Mouse (Mus musculus): ENCODE results near the gene Phc1.

The Phc1 gene

DNA sequence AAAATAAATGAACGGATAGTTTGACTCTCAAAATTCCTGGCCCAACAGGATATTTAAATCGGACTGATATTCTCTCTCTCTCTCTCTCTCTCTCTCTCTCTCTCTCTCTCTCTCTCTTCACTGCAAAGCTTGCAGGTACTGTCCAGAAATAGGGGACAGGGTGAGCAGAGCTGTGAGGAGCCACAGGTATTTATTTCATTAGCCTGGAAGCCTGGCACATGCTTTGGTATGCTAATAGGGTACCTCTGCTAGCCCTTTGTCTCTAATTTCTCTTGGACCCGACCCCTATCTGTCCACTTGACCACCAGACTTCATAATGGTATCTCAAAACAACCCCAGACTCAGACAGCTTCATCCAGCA, 43.5 kb downstream of the Phc1 start:
- DNase-seq (ENCODE audit: low read depth), result no peak

DNA sequence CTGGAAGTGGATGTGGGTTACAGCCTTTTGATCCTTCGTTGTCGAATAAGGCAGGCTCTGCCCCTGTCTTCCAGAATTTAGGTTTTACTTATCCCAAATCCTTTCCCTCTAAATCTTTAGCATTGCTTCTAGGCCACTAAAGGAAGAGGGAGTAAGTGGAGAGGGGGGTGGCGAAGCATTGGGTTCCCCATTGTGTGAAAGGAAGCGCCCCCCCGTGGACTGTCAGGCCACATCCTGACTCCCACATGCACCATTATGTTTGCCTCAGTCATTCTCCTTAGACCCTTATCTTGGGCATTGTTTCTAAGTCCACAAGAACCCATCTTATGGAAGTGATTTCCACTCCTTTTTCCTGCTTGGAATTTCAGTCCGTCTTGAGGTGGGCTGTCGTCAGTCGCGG, 45.1 kb downstream of the Phc1 start:
- no peak for DNase-seq (ENCODE audit: low read depth)

DNA sequence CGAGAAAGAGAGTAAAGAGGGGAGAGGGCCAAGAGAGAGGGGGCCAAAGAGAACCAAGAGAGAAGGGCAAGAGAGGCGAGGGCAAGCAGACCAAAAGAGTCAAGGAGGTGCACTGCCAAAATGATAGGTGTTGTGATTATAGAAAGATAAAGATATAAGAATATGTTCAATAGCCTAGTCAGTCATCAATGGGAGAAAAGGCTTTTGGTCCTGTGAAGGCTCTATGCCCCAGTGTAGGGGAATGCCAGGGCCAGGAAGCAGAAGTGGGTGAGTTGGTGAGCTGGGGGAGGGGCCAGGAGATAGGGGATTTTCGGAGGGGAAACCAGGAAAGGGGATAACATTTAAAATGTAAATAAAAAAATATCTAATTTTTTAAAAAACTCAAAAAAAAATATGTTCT, 46.1 kb downstream of the Phc1 start:
- no peak for DNase-seq (ENCODE audit: low read depth)

DNA sequence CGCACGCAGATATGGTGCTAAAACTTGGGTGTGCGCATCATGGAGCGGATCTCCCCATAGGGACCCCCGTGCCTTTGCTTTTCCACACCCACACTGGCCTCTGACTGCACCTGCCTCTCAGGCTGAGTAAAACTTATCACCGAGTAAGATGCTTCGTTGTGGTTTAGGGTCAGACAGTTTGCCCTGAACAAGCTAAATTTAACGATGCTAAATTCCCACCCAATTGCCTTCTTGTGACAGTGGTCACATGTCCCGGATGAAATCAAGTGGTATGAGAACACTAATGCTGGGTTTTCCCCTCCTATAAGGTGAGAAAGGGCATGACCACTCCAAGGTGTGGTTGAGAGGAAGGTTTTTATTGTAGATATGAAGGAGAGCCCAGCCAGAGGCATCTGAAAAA, 46.6 kb downstream of the Phc1 start:
- no peak for DNase-seq (ENCODE audit: low read depth)

DNA sequence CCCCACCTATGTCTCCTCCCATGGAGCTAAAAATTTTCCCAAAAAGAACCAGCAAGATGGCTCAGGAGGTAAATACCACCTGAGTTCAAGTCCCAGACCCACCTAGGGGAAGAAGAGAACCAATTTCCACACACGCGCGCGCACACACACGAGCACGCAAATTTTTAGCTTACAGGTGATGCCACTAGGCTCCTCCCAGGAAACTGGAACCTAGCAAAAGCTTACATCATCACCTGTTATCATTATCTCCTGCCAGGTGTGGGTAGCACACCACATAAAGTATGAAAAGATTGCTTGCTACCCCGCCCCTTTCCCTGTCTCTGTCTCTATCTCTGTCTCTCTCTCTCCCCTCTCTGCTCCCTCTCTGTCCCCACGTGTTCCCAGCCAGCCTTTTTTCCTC, 47.2 kb downstream of the Phc1 start:
- DNase-seq (ENCODE audit: low read depth), result no peak

DNA sequence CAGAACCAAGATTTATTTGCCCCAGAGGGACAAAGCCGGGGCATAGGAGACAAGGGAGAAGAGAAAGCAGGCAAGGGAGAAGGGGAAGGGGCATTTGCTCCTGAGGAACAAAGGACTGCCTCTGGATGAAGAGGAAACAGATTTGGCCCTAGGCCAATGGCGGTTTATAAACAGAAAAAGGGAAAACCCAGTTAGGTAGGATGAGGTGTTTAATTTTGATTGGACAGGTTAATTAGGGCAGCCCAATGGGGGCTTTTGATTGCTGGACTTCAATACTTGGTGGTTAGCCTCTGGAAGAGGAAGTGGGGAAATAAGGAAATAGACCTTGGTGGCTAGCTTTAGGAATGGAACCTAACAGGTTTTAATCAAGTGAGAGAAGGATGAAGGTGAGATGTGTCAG, 48.2 kb downstream of the Phc1 start:
- DNase-seq (ENCODE audit: low read depth), result no peak

DNA sequence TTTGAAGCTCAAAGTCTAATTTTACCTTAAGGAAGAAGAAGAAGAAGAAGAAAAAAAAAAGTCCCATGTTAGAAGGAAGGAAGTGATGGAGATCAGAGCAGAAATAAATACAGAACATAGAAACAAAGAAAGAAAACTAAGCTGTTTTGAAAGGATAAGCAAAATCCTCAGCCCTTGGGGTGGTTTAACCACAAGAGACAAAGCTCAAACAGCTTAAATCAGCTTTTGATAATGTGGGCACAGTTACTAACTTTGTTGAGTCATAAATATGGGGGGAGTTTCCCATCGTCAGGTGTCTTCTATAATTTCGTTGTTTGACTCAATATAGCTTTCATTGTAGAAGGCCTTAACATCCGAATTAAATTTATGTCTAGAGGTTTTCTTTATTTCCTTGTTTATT, 48.6 kb downstream of the Phc1 start:
- peak; percentile 44 for DNase-seq (ENCODE audit: low read depth)

DNA sequence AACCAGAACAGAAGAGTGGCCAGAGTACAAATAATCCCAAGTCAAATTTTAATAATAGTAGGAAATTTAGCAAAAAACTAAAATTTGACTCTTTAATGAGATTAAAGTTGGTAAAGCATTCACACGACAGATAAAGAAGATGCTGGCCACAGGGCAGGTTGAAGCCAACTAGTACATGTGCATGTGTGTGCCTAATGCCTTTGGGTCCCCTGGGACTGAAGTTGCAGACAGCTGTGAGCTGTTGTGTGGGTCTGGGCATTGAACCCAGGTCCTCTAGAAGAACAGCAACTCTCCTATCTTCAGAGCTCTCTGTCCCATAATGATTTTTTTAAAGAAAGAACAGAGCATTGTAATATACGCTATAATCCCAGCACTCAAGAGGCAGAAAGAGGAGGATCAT, 49.1 kb downstream of the Phc1 start:
- no peak for DNase-seq (ENCODE audit: low read depth)

DNA sequence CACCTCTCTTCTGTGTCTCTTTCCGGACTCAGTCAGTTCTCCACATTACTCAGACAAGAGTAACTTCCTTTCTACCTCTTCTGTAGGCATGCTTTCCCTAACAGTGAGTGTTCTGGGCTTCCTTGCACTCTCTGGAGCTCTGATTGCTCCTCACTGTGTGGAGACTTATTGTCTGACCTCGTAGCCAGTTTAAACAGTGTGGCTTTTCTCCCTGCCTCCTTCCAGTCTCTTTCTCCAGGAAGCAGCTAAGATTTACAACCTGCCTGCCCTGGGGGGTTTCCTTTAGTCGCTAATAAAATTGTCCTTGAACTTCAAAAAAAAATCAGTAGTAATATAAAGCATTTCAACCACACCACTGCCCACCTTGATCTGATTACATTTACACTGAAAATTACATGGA, 50.1 kb downstream of the Phc1 start:
- DNase-seq (ENCODE audit: low read depth), result no peak

DNA sequence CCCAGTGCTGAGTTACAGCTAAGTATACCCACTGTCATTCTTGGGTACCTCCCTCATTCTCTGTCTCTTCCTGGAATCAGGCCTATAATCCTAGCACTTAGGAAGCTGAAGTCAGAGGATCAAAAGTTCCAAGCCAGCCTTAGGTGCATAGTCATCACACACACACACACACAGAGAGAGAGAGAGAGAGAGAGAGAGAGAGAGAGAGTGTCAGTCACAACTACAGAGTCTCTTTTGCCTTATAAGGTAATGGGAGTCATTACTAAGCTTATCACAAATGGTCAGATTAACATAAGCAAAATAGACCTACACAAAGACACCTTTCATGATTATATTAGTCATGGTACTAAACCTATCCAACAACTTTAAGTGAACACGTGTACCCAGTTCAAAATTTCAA, 51.0 kb downstream of the Phc1 start:
- DNase-seq (ENCODE audit: low read depth), result no peak

DNA sequence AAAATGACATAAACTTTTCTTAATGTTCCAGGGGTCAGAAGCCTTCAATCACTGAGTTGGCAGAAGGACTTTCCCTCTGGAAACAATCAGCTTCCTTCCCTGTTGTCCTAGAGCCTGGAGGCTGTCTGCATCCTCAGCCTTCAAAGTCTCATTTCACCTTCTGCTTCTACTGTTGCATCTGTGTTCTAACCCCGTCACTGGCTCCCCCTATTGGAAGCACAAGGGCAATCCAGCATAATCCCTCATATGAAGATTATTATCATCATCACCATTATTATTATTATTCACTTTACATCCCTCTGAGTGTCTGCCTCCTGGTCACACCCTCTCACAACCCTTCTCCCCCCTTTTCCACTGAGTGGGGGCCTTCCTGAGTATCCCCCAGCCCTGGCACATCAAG, 52.1 kb downstream of the Phc1 start:
- no peak for DNase-seq (ENCODE audit: low read depth)

DNA sequence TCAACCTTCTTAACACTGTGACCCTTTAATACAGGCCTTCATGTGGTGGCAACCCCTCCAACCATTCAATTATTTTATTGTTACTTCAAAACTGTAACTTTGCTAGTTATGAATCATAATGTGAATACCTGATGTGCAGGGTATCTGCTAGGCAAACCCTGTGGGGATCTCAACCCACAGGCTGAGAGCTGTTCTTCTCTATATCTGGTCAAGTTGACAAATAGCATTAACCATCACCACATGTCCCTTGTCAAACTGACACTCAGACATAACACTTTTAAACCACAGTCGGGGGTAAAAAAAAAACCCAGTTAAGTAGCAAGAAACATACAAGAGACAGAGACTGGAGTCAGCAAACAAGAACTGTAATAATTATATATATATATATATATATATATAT, 55.5 kb downstream of the Phc1 start:
- DNase-seq (ENCODE audit: low read depth), result no peak

DNA sequence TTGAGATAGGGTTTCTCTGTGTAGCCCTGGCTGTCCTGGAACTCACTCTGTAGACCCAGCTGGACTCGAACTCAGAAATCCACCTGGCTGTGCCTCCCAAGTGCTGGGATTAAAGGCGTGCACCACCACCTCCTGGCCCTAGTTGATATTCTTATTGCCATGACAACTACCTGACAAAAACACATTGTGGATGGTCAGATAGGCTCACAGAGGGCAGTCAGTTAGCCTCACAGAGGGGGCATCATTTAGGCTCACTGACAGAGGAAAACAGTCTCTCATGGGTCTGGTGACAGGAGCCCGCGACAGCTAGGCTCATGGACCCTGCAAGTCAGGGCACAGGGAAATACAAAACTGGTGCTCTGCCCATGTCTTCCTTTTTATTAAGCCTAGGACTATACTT, 56.1 kb downstream of the Phc1 start:
- DNase-seq (ENCODE audit: low read depth), result no peak

DNA sequence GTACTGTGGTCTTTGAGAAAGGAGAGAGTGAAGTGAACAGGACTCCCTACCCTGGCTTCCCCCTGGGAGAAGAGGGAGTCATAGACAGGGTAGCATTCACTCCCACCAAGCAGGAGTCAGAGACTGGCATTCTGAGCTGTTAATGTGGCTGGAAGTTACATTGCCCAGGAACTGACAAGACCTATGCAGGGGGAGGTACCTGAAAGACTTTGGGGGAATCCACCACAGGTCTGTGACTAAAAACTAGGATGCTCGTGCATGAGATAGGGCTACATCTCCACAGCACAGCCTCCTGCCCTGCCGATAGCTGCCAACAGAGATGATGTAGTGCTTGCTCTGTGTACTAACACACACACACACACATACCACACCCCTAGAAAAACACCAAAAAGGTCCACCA, 56.9 kb downstream of the Phc1 start:
- DNase-seq (ENCODE audit: low read depth), result no peak

DNA sequence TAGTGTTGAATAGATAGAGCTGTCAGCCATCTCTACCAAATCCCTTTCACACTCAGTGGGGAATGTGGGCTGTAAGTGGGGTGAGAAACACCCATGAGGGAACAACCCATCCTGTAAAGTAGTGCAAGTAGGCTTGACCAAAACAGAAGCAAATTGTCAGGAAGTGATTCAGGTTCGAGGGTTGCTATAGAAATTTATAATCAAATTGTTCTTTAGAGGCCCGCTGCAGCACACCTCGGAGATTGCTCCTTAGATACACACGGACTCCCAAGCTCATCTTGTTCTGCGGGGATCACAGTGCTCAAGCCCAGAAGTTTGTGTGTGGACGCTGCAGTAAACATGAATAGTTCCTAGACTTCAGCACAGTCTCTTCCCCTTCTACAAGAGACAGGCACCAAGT, 57.6 kb downstream of the Phc1 start, which contains the start of gene Klrg1:
Gene Klrg1, minus strand, starts transcription at position 101 of the 400 bp plus-strand sequence.
- DNase-seq (ENCODE audit: low read depth), result no peak

DNA sequence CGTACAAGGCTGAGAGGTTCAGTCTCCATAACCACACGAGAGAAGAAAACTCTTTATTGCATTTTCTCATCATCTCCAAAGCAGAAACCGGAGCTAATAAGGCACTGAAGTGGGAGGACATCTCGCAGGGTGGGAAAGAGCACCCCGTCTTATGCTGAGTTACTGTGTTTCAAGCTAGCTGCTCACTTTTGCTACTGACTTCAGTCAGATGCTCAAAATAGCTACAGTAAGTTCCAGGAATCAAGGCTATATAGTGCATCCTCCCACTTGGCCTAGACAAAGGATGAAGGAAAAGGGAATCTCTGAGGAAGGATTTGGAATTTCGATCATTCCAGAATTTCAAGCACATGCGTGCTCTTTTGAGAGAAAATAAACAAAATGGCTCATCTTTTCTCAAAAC, 63.8 kb downstream of the Phc1 start:
- DNase-seq (ENCODE audit: low read depth), result no peak

DNA sequence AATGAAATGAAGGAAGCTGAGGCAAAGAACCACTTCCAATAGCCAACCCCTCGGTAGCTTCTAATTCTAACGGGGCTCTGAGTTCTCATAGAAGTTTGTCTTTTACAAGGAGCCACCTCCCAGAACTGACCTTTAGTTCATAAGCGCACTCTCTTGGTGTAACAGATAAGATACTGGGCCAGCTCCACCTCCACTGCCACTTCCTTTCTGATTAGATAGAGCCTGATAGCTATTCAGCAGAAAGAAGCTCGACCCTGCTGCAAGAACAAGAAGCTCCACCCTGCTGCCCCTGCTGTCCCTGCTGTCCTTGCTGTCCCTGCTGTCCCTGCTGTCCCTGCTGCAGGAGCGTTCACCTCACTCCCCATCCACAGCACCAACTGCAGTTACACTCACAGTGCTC, 65.8 kb downstream of the Phc1 start:
- peak; percentile 59 for DNase-seq (ENCODE audit: low read depth)

DNA sequence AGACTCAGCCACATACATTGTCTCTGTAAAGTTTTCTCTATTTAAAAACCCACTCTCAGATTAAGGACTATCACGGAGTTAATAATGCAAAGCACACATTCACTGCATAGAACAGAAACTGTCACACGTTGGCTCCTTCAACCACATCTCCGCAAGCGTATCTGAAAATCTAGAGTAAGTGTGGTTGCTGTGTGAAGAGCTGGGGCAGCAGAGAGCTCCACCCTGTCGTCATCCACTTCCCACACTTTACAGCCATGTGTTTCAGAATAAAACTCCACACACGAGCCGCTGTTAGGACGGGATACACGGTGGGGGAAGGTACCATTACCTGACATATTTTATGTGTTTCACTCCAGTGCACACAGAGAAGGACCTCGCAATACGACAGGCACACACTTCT, 70.2 kb downstream of the Phc1 start:
- DNase-seq (ENCODE audit: low read depth), result no peak

DNA sequence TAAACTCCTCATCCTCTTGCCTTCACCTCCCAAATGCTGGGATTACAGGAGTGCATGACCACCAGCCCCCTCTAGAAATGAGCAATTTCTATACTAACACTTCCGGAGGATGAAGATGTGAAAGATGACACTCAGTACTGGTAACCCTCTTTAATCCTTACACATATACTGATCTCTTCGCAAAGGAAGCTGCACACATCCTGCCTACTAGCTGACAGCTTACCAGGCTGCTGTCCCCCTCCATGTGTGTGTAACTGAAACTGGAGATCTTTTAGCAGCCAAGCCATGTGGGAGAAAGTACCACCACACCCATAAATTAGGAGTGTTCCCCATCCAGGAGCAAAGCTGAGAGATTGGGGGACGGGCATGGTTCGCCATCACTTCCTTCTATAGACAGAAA, 71.2 kb downstream of the Phc1 start:
- DNase-seq (ENCODE audit: low read depth), result no peak

DNA sequence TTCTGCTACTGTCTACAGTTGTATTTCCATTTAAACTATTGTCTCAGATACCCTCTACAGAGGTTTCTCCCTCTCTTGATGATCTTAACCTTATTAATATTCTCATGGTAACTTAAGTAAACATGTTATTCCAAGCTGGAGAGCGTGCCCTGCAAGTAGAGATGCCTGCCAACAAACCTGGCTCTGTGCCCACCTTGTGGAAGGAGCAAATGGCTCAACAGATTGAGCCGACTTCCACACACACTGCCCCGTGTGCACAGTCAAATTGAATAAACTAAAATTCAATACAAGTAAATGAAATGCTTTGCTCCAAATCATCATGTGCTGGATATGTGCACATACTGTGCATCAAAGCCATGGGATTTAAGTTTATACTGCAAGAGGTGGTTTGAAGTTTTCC, 71.8 kb downstream of the Phc1 start:
- DNase-seq (ENCODE audit: low read depth), result no peak
